Mouse (Mus musculus) B cell, adult 2 months (primary cell): ENCODE data around the gene Igll1.
"Not testable (repeated sequence)": the region's sequence is repeated elsewhere in the genome, so short reads cannot be mapped to it uniquely, and the experiment has no call there.

Experiments used
- DNase-seq, 2 experiments: peaks; one replicate each; pipeline ENCODE4 v3.0.0; 2022

Gene Igll1

DNA sequence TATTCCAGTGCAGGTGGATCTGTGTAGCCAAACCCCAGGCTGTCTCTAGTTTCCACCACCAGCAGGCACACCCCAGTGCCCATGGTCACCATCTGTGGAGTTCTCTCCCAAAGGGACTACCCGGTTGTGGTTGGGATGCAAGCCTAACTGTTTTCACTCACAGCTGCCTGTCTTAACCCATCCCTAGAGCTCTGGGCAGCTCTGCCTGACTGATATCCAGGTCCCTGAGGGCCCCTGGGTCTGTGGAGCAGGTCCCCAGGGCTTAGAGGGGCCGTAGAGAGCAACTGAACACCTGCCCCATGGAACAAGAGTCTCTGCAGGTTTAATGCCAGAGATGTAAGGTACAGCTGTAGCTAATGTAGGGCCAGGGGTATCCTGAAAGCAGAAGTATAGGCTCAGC is at the start of gene Igll1:
TSS of gene Igll1 (minus strand) at position 8 of the 400 bp plus-strand sequence.
- DNase-seq, result no peak

DNA sequence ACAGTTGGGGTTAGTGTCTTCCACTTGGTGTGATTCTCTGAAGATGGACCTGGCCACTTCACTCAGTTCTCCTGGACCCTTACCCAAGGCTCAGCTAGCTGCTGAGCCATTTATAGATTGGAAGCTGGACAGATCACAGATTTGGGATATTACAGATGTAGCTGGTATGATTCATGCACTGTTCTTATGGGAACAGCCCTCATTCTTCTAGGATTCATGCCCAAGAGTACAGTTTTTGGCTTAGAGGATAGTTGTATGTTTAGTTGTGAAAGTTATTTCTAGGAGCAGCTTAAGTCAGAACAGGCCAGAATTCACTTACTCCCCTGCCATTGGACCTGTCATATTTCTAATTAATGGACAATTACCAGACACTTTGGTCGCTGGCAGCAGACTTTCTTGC is 49.7 kb upstream of the Igll1 start:
- DNase-seq, result no peak

DNA sequence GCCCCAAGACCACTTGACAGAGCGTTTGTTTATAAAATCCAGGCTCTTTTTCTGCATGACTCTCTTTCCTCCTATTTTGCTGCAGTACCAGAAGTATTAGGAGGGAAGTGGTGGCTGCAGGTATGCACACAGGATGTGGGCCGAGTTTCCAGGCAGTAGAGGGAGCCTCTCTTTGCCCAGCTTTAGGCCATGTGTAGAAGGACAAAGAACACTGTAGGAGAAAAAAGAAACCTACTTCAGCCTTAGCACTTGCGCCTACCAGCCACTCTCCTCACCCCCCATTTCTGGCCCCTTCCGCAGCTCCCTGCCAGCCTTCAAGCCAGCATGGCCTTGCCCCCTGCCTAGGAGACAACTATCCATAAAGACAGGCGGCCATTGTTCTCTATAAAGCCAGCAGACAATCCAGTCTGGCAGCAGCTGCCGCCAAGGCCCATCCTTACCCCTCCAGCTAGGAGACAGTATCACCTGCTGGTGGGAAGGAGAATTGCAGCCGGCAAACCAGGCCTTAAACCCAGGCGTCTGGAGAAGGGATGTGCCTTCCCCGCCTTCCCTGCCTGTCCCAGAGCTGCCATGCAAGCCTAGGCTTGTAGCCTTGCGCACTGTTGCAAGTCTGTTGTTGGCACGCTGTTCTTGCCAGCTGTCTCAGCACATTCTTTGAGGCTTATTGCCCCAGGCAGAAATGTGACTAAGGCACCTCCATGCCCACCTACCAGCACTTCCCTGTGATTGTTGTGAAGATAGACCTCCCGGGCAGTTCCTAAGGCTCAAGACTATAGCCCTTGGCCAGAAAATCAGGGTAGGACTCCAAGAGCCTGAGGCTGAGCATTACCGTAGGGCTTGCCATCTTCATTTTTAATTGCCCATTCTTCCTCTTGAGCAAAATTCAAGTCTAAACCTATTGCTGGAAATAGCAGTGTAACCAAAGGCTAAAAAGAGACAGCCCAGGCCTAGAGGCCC is 48.1 kb upstream of the Igll1 start:
- peak; percentile 78 to 80 for DNase-seq

DNA sequence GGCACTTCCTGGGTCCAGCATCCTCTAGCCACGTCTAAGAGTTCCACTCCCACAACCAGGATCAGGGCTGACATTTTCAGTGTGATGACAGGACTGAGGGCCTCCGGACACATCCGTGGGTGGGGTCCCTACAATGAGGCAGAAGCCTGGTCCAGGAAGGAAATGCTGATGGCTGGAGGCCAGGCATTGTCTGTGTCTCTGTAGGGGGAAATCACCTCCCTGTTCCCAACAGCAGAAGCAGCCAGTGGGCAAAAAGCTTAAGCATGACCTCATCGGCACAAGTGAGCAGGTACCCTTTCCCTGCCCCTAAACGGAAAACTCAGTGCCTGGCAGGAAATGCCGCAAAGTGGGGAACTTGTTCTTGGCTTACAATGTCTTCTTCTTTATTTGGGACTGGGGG is 44.0 kb upstream of the Igll1 start:
- DNase-seq, result no peak

DNA sequence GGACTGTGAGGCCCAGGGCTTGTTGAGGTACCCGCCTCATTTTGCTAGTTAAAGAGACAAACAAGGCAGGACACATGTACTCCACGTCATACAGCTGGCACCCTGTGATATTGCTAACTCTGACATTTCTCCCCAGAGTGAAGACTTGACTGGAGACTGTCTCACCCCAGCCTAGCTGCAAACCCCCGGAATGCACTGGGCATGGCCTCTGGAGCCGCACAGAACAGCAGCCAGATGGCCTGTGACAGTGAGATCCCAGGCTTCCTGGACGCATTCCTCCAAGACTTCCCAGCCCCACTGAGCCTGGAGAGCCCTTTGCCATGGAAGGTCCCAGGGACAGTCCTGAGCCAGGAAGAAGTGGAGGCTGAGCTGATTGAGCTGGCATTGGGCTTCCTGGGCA is 39.4 kb upstream of the Igll1 start:
- no peak for DNase-seq

DNA sequence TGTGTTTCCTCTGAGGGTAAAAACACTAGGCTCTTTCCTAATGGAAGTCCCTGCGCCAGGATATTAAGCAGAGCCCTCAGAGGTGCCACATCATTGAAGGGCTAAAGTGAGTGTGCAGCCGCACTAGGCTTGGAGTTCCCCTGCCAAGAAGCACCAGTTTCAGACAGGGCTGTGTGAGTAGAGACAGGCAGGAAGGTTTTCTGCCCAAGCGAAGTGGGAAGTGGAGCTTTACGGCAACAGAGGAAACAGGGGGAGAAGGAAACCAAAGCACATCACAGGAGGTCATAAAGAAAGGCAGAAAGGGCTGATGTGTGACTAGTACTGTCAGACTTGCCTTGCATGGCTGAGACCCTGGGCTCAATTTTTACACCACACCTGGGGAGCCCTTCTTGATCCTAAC is 38.5 kb upstream of the Igll1 start:
- DNase-seq, result no peak

DNA sequence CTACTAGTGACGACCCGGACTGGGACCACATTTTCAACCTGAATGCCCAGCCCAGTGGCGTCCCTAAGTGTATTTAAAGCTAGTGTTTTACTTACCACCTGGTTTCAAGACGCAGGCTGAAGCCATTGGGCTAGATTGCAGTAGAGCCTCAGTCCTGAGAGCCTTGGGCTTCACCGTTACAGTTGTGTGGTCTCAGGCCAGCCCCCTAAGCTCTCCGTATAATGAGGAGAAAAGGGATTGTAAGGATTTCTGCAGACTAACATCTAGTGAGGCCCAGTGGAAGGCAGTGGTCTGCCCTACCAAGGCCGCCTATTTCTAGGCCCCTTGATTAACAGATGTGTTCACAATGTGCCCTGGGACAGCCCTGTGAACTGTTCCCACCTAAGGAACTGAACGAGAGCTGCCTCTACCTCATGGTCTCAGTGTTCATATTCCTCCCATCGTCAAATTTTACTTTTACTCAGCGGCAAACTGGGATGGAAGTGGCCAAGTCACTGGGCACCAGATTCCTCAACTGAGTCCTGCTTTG is 33.3 kb upstream of the Igll1 start:
- no peak for DNase-seq

DNA sequence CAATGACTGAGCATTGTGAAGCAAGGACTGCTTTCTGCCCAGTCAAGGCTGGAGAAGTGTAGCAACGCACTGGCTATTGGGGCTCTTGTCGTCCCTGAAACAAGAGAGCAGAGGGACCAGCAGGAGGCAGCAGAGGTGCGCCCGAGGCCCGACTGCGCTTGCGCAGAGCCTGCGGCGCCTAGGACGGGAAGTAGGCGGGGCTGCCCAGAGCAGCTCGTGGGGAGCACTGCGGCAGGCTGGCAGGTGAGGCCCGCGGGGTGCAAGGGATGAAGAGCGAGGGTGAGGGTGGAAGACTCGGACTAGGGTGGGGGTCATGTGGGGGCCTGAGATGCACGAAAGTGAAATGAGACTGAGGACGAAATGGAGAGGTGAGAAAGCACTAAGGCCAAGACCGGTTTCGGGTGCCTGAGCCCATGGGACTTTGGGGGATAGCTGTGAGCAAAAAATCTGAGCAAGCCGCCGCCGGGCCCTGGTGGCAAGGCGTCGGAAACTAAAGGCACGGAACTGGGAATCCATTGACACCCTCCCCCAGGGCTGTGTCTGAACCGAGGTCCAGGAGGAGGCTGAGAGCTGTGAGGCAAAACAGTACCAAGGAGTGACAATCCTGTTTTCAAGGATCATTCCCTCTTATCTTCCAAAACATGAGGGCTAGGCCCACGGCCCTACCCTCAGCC is 32.7 kb upstream of the Igll1 start, which contains the start of gene Ppm1f:
TSS of gene Ppm1f (plus strand) at position 88 of the 674 bp plus-strand sequence.
- DNase-seq, result peak; percentile 97

DNA sequence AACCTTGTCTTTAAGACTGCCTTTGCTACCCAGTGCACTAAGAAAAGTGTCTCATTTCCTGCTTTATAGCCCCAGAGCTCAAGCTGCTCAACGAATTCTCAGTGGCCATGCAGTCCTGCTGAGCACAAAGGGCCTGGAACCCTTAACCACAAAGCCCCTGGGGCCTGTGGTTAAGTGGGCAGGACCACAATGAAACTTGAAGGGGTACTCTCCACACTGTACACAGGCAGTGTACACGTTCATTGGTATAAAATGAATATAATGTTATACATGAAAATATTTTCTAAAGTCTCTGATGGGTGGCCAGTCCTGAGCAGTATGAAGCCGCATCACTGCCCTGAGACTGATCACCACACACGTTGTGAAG is 32.2 kb upstream of the Igll1 start:
- peak; percentile 66 to 67 for DNase-seq

DNA sequence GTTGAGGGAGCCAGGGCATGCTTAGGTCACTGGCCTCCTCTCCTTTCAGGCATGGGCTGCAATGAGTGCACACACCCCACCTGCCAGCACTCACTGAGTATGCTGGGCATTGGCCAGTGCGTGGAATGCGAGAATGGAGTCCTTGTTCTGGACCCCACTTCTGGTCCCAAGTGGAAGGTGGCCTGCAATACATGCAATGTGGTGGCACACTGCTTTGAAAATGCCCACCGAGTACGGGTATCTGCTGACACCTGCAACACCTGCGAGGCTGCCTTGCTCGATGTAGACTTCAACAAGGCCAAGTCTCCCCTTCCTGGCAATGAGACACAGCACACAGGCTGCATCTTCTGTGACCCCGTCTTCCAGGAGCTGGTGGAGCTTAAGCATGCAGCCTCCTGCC is 28.6 kb upstream of the Igll1 start:
- DNase-seq, result no peak

DNA sequence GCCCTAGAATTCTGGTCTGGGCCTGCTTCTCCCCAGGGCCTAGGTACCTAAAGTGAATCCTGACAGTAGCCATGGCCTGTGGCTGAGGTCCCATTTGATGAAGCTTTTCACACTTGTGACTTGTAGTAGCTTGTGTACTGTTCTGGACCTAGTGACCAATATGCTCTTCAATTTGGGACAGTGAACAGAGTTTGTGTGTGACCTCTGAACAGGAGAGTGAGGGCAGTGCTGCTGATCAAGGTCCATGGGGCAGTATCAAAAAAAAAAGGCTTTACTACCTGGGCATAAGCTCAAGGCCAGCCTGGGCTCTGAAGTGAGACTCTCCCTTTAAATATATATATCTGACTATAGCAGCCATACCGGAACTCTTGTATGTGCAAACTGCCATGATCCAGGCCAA is 24.6 kb upstream of the Igll1 start:
- no peak for DNase-seq

DNA sequence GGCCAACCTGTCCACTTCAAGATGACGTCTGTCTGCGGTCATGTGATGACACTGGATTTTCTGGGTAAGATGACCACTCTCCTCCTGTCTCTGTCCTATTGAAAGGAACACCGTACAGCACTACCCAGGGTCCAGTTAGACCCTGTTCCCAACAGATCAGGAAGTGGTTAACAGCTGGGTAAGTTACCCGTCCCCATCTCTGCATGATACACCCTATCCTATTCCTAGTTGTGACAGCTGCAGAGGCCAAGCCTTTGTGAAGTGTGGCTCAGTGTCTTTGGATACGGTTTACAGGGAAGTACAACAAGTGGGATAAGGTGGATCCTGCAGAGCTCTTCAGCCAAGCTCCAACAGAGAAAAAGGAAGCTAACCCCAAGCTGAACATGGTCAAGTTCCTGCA is 15.2 kb upstream of the Igll1 start:
- DNase-seq, result no peak

DNA sequence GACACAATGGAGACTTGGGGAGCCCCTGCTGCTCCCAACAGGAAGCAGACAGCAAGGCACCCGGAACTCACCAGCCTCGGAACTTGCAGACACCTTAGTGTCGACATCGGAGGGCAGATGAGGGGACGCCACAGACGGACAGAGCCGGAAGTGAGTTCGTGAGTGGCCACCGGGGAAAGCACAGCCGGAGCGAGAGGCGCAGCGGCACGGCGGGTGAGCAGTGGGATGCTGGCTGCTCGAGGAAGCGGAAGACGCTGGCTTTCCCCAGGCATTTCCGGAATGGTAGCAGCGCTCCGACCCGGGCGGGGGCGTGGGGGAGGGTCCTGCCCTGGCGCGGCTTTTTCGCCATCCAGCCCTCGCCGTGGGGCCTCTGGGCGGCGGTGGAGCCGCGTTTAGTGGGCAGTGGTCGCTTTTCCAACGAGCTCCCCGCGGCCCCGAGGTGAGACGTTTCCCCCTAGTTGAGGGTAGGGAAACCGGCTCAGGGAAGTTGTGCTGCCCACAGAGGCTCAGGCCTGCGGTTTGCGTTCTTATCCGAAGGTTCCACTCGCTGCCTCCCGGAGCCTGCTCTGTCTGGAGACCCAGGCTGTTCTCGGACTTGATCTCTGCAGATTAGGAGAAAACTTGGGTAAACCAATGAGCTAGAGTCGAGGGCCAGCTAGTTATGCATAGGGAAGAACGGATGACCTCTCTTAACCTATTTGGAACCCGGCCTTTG is 7.0 kb upstream of the Igll1 start, which contains the start of the genes Top3b and Vpreb1:
TSS of gene Top3b (plus strand) at position 120 of the 715 bp plus-strand sequence.
TSS of gene Vpreb1 (minus strand) at position 227 of the 715 bp plus-strand sequence.
- peak; percentile 87 to 88 for DNase-seq

DNA sequence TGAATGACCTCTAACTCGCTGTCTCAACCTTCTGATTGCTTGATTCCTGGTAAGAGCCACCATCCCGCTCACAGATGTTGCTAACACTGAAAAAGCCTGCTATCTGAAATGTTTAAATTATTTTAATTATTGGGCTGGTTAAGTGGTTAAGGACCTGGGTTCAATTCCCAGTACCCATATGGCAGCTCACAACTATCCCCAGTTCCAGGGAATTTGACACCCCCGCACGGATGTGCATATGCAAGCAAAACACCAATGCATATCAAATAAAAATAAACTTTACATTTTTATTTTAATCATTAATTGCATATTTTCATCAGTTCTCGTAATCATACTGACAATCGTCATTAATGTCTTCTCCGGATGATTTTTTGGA is 6.4 kb upstream of the Igll1 start:
- no peak for DNase-seq

DNA sequence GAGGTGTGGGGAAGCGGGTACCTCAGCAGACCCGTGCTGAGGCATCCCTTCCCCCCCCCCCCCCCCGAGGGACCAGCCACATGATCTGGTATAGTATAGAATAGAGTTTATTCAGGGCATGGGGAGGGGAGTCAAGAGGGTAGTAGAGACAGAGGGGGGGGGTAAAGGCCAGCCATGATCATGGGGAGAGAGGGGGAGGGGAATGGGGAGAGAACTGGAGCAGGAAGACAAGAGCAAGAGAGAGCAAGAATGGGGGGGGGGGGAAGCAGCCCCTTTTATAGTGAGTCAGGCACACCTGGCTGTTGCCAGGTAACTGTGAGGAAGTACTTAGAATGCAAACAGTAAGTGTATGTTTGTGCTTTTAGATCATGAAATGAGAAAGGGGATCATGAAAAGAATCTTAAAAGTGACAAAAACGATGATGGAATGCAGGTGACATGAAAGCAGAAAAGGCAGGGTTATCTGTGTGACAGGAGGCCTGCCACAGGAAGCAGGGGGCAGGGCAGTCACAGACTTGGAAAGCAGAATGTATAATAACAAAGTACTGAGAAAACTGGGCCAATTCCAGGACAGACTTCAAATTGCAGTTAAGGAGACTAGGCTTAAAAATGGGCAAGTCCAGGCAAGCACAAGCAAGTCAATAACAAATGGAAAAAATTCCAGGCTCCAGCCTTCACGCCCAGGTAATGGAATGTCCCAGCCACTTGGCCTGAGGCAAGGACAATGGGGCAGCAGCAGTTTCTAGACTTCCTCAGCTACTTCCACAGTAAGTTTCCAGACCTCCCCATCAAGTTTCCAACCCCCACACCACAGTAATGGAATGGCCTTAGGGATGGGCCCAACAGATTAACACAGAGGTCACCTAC is 2.1 kb upstream of the Igll1 start:
- DNase-seq, result no peak

DNA sequence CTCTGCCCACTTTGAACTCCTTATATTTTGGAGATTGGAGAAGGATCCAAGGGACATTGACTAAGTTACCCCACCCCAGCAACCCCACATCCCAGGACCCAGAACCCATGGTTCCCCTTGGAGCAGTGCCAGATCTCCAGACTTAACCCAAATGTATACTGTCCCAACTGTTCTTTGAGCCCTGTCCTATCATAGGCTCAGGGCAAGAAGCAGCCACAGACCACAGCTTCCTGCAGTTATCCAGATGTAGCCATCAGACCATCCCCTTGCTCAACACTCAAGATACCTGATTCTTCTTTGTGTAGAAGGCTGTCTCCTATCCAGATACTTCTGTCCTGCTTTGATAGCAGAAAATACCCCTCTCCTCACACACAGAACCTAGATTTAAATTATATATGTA is 1.4 kb upstream of the Igll1 start:
- DNase-seq, result peak; percentile 11 to 13

DNA sequence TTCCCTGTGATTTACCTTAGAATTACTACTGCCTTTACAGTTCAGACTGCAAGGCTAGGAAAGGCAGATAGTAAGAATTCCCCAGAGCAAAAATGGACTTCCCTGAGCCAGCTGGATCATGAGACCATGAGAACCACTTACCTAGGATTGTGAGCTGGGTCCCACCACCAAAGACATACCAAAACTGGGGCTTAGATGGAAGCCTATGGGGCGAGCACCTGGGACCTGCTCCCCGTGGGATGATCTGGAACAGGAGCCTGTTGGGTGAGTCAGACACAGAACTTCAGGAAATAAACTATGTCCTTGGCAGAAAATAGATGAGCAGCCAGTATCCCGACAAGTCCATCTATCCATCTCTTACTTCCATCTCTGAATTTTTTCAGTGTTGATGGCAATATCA is 1.5 kb downstream of the Igll1 start:
- no peak for DNase-seq

DNA sequence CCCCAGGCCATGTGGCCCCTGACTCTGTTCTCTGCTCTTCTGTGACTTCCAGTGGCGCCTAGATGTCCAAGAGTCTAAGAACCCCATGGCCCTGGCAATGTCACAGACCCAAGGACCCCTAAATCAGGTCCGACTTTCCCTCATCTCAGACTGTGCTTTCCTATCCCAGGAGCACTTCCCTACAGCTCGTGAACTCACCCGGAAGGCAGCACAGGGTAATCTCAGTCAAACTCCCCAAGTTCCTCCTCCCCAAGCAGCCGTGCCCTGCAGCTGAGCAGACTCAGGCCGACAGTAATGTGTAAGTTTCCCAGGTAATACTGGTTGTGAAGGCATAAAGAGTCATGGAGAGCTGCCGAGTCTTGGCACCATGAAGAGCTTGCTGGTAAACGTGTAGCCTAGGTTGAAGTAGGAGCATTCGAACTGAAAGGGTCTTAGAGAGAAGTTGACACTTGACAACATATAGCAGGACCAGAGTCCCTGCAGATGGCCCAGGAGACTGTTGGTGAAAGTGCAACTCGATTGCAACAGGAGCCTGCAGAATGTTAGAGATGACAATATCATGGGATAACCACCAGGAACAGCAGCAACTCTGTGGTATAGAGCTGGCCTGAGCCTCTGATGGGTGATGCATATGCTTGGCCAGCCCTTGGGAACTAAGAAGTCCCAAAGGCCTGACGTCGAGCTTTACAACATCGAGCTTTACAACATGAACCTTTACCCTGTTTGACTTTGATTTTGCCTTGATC is 6.9 kb downstream of the Igll1 start:
- no peak for DNase-seq

DNA sequence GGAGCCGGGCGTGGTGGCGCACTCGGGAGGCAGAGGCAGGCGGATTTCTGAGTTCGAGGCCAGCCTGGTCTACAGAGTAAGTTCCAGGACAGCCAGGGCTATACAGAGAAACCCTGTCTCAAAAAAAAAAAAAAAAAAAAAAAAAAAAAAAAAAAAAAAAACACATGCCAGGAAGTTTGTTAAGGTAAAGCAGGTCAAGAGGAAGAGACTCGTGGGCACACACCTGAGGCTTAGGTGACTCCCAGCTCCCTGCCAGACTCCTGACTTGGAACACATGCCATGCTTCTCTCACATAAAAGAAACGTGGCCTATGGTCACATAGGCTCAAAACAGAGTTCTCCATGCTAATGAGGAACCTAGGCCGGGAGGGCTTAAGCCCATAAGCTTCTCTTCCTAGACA is 7.7 kb downstream of the Igll1 start:
- not testable (repeated sequence) for DNase-seq

DNA sequence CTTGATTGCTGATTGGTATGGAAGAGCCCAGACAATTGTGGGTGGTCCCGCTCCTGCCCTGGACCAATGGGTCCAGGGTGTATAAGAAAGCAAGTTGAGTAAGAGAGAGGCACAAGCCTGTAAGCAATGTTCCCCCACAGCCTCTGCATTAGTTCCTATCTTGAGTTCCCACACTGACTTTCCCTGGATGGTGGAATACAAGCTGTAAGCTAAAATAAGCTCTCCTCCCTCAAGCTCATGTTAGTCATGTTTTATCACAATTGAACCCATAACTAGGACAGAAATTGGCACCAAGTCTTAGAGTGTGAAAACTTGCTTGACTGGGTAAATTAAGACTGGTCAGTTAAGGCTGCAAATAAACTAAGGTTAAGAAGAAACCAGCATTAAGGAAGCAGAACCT is 8.2 kb downstream of the Igll1 start:
- no peak for DNase-seq

DNA sequence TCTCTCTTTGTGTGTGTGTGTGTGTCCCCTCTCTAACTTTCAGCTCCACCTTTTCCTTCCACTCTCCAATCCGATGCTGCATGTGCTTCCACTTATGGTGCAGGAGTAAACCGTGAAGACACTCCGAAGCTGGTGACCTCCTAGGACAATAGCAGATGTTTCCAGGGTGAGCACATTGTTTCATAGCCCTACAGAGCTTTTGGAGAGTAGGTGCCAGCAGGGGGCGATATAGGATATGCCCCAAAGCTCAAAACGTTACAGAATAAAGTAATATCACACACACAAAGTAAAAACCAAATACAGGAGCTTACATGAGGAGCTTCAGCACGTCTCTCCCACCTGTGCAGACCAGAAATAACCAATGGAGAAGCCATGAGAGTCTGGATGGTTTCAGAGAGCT is 8.9 kb downstream of the Igll1 start:
- DNase-seq, result peak; percentile 81 to 82
